Mouse (Mus musculus): ENCODE data around the gene Ube2h. TPM values are rescaled to one million over a fixed set of nuclear protein-coding genes. Genes with fewer than 3 reads are reported as not detected.
A peak's percentile ranks its signal among the peaks of the same experiment; 100 is the strongest.

The Ube2h gene
- polyA plus RNA-seq, 1 experiment from 2014 or later, result 45.9 TPM

GRCm38 (mm10) chr6:30267486-30267885 lies 36.9 kb downstream of the Ube2h start:
- Histone ChIP-seq H3K9me3 (replicated peaks; ENCODE audit: control insufficient read depth, low read length) (no peaks in the 10 kb centered on the region), H3K9ac (ENCODE audit: low read length) (no peak overlapping the region), H3K36me3 (ENCODE audit: control insufficient read depth, insufficient read depth) (peaks cover 30% of the 10 kb centered on the region), H3K27me3 (ENCODE audit: control insufficient read depth, insufficient read depth, low read length) (no peaks in the 10 kb centered on the region), H3K4me2 (ENCODE audit: low read depth, low read length) (no peak overlapping the region), H3K27ac (ENCODE audit: low read length) (no peak overlapping the region), H3K4me3 (ENCODE audit: low read length) (no peak overlapping the region), H3K4me1 (ENCODE audit: control insufficient read depth, insufficient read depth, low read length) (peaks cover 25% of the 10 kb centered on the region)
- no peak for ATAC-seq (replicated peaks; ENCODE audit: extremely low read depth, insufficient read depth, low FRiP score)
- 72% methylated on average over 7 of the region's 7 CpGs for WGBS

GRCm38 (mm10) chr6:30265402-30265801 lies 38.9 kb downstream of the Ube2h start:
- Histone ChIP-seq H3K9ac (ENCODE audit: low read length) (no peak overlapping the region), H3K4me1 (ENCODE audit: control insufficient read depth, insufficient read depth, low read length) (peaks cover 34% of the 10 kb centered on the region), H3K27ac (ENCODE audit: low read length) (no peak overlapping the region), H3K4me3 (ENCODE audit: low read length) (no peak overlapping the region), H3K9me3 (replicated peaks; ENCODE audit: control insufficient read depth, low read length) (no peaks in the 10 kb centered on the region), H3K27me3 (ENCODE audit: control insufficient read depth, insufficient read depth, low read length) (no peaks in the 10 kb centered on the region), H3K36me3 (ENCODE audit: control insufficient read depth, insufficient read depth) (peaks cover 26% of the 10 kb centered on the region), H3K4me2 (ENCODE audit: low read depth, low read length) (no peak overlapping the region)
- no peak for ATAC-seq (replicated peaks; ENCODE audit: extremely low read depth, insufficient read depth, low FRiP score)
- WGBS, result 89% methylated on average over 4 of the region's 4 CpGs

DNA sequence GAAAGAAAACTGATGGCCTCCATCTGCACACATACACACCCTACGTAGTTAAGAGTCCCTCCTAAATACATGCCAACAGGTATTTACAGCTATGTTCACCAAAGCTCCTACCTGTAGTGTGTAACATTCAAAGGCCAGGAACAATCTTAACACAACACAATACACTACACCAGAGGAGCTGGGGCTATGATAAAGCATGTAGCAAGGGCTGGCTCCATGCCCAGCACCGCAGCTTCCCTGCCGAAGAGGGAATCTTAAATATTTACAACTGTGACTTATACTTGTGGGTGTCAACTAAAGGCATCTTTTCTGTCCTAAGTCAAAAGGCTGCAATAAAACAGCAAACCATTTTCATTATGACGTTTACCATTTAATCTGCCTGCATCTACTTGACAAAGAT lies 41.3 kb downstream of the Ube2h start:
- no peaks in the 10 kb centered on the region for H3K9me3 ChIP-seq (replicated peaks; ENCODE audit: control insufficient read depth, low read length)
- 39% methylated on average over 4 of the region's 4 CpGs for WGBS
- no peak overlapping the region for H3K4me3 ChIP-seq (ENCODE audit: low read length)
- 0 out of 2 replicates have a peak, but pooled peaks have one; percentile 39 for ATAC-seq (replicated peaks; ENCODE audit: extremely low read depth, insufficient read depth, low FRiP score)
- H3K4me1 ChIP-seq (ENCODE audit: control insufficient read depth, insufficient read depth, low read length), result peaks cover 27% of the 10 kb centered on the region
- H3K4me2 ChIP-seq (ENCODE audit: low read depth, low read length), result no peak overlapping the region
- H3K36me3 ChIP-seq (ENCODE audit: control insufficient read depth, insufficient read depth), result peaks cover 30% of the 10 kb centered on the region
- no peaks in the 10 kb centered on the region for H3K27me3 ChIP-seq (ENCODE audit: control insufficient read depth, insufficient read depth, low read length)
- no peak overlapping the region for H3K9ac ChIP-seq (ENCODE audit: low read length)
- H3K27ac ChIP-seq (ENCODE audit: low read length), result peak overlapping the region; percentile 9; the same call in 1 of the 2 replicates

DNA sequence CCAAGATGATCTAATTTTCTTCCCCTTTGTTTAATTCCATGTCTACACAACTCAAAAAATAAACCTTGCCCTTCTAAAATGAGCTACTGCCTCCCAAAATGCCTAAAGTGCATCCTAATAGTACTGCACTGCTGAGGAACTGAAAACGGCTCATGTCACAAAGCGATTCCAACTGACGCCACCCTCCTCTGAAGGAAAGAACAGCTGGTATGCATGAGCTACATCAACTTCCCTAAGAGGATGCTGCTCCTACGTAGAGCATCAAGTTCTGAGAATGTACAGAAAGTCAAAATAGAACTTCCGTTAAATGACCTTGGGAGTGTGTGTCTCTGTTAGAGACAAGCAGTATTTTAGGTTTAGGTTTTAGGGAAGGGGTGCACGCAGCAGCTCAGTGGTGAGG lies 45.1 kb downstream of the Ube2h start:
- Histone ChIP-seq H3K27me3 (ENCODE audit: control insufficient read depth, insufficient read depth, low read length) (no peaks in the 10 kb centered on the region), H3K4me3 (ENCODE audit: low read length) (no peak overlapping the region), H3K4me1 (ENCODE audit: control insufficient read depth, insufficient read depth, low read length) (peaks cover 26% of the 10 kb centered on the region), H3K9me3 (replicated peaks; ENCODE audit: control insufficient read depth, low read length) (no peaks in the 10 kb centered on the region), H3K27ac (ENCODE audit: low read length) (no peak overlapping the region), H3K9ac (ENCODE audit: low read length) (no peak overlapping the region), H3K36me3 (ENCODE audit: control insufficient read depth, insufficient read depth) (peaks cover 16% of the 10 kb centered on the region), H3K4me2 (ENCODE audit: low read depth, low read length) (no peak overlapping the region)
- 84% methylated on average over 6 of the region's 6 CpGs for WGBS
- no peak for ATAC-seq (replicated peaks; ENCODE audit: extremely low read depth, insufficient read depth, low FRiP score)

GRCm38 (mm10) chr6:30257962-30258361 lies 46.4 kb downstream of the Ube2h start:
- no peak for ATAC-seq (replicated peaks; ENCODE audit: extremely low read depth, insufficient read depth, low FRiP score)
- no peaks in the 10 kb centered on the region for H3K9me3 ChIP-seq (replicated peaks; ENCODE audit: control insufficient read depth, low read length)
- no peak overlapping the region for H3K4me2 ChIP-seq (ENCODE audit: low read depth, low read length)
- 86% methylated on average over 1 of the region's 1 CpGs for WGBS
- no peak overlapping the region for H3K4me3 ChIP-seq (ENCODE audit: low read length)
- H3K36me3 ChIP-seq (ENCODE audit: control insufficient read depth, insufficient read depth), result peaks cover 16% of the 10 kb centered on the region
- H3K4me1 ChIP-seq (ENCODE audit: control insufficient read depth, insufficient read depth, low read length), result peaks cover 16% of the 10 kb centered on the region
- H3K27me3 ChIP-seq (ENCODE audit: control insufficient read depth, insufficient read depth, low read length), result no peaks in the 10 kb centered on the region
- no peak overlapping the region for H3K9ac ChIP-seq (ENCODE audit: low read length)
- no peak overlapping the region for H3K27ac ChIP-seq (ENCODE audit: low read length)

- WGBS, result 77% methylated on average over 1 of the region's 1 CpGs
- Histone ChIP-seq H3K4me2 (ENCODE audit: low read depth, low read length) (no peak overlapping the region), H3K9ac (ENCODE audit: low read length) (no peak overlapping the region), H3K27ac (ENCODE audit: low read length) (no peak overlapping the region), H3K36me3 (ENCODE audit: control insufficient read depth, insufficient read depth) (peaks cover 24% of the 10 kb centered on the region), H3K27me3 (ENCODE audit: control insufficient read depth, insufficient read depth, low read length) (no peaks in the 10 kb centered on the region), H3K9me3 (replicated peaks; ENCODE audit: control insufficient read depth, low read length) (no peaks in the 10 kb centered on the region), H3K4me1 (ENCODE audit: control insufficient read depth, insufficient read depth, low read length) (peaks cover 9% of the 10 kb centered on the region; the same call in 1 of the 2 replicates), H3K4me3 (ENCODE audit: low read length) (no peak overlapping the region)
- ATAC-seq (replicated peaks; ENCODE audit: extremely low read depth, insufficient read depth, low FRiP score), result no peak
Observed at GRCm38 (mm10) chr6:30255846-30256245, 48.5 kb downstream of the Ube2h start.

GRCm38 (mm10) chr6:30252271-30253010 lies 51.9 kb downstream of the Ube2h start:
- Histone ChIP-seq H3K9ac (ENCODE audit: low read length) (no peak overlapping the region), H3K27ac (ENCODE audit: low read length) (peak overlapping the region; percentile 6; the same call in 1 of the 2 replicates), H3K27me3 (ENCODE audit: control insufficient read depth, insufficient read depth, low read length) (no peaks in the 10 kb centered on the region), H3K9me3 (replicated peaks; ENCODE audit: control insufficient read depth, low read length) (no peaks in the 10 kb centered on the region), H3K4me3 (ENCODE audit: low read length) (no peak overlapping the region), H3K4me2 (ENCODE audit: low read depth, low read length) (no peak overlapping the region), H3K4me1 (ENCODE audit: control insufficient read depth, insufficient read depth, low read length) (peaks cover 11% of the 10 kb centered on the region; the same call in 1 of the 2 replicates), H3K36me3 (ENCODE audit: control insufficient read depth, insufficient read depth) (peaks cover 14% of the 10 kb centered on the region)
- 63% methylated on average over 5 of the region's 5 CpGs for WGBS
- no peak; the same call in 1 of the 2 replicates for ATAC-seq (replicated peaks; ENCODE audit: extremely low read depth, insufficient read depth, low FRiP score)

GRCm38 (mm10) chr6:30248708-30249107 lies 55.6 kb downstream of the Ube2h start:
- no peaks in the 10 kb centered on the region for H3K27me3 ChIP-seq (ENCODE audit: control insufficient read depth, insufficient read depth, low read length)
- peaks cover 11% of the 10 kb centered on the region for H3K4me1 ChIP-seq (ENCODE audit: control insufficient read depth, insufficient read depth, low read length)
- H3K4me3 ChIP-seq (ENCODE audit: low read length), result no peak overlapping the region
- no peak overlapping the region; the same call in 1 of the 2 replicates for H3K9ac ChIP-seq (ENCODE audit: low read length)
- WGBS, result 72% methylated on average over 3 of the region's 3 CpGs
- no peaks in the 10 kb centered on the region for H3K9me3 ChIP-seq (replicated peaks; ENCODE audit: control insufficient read depth, low read length)
- no peak overlapping the region for H3K4me2 ChIP-seq (ENCODE audit: low read depth, low read length)
- ATAC-seq (replicated peaks; ENCODE audit: extremely low read depth, insufficient read depth, low FRiP score), result 0 out of 2 replicates have a peak, but pooled peaks have one; percentile 14
- H3K36me3 ChIP-seq (ENCODE audit: control insufficient read depth, insufficient read depth), result peaks cover 9% of the 10 kb centered on the region
- H3K27ac ChIP-seq (ENCODE audit: low read length), result peak overlapping the region; percentile 46

DNA sequence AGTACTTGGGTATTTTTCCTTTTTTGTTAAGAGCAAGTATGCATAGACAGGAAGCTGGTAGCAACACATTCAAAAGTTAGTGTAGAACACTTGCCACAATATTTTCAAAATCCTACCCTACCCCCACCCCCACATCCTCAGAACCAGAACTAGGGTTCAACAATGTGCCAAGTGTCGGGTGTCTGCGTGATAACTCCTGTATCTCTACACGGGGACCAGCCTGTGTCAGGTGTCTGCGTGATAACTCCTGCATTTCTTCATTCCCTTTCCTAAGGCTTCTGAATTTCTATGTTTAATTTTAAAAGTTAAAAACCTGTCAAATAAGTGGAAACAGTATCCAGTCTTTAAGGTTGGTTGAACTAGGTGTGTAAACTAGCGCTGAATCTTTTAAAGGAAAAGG lies 58.4 kb downstream of the Ube2h start:
- Histone ChIP-seq H3K27ac (ENCODE audit: low read length) (no peak overlapping the region), H3K9ac (ENCODE audit: low read length) (no peak overlapping the region), H3K4me2 (ENCODE audit: low read depth, low read length) (no peak overlapping the region), H3K4me3 (ENCODE audit: low read length) (no peak overlapping the region), H3K4me1 (ENCODE audit: control insufficient read depth, insufficient read depth, low read length) (peaks cover 4% of the 10 kb centered on the region), H3K27me3 (ENCODE audit: control insufficient read depth, insufficient read depth, low read length) (no peaks in the 10 kb centered on the region), H3K36me3 (ENCODE audit: control insufficient read depth, insufficient read depth) (no peaks in the 10 kb centered on the region; the same call in 1 of the 2 replicates), H3K9me3 (replicated peaks; ENCODE audit: control insufficient read depth, low read length) (no peaks in the 10 kb centered on the region)
- no peak for ATAC-seq (replicated peaks; ENCODE audit: extremely low read depth, insufficient read depth, low FRiP score)
- WGBS, result 60% methylated on average over 5 of the region's 5 CpGs

All from heart, embryonic 16.5 days (tissue).